Mouse (Mus musculus) thymus, postnatal 36 days (tissue): ENCODE data around the gene Arhgap6.

Experiments
- DNase-seq, 2 experiments: peaks; one replicate each; pipeline ENCODE4 v3.0.0; 2022; ENCODE audit warnings: mixed read lengths in 2 of 2

Gene Arhgap6

DNA sequence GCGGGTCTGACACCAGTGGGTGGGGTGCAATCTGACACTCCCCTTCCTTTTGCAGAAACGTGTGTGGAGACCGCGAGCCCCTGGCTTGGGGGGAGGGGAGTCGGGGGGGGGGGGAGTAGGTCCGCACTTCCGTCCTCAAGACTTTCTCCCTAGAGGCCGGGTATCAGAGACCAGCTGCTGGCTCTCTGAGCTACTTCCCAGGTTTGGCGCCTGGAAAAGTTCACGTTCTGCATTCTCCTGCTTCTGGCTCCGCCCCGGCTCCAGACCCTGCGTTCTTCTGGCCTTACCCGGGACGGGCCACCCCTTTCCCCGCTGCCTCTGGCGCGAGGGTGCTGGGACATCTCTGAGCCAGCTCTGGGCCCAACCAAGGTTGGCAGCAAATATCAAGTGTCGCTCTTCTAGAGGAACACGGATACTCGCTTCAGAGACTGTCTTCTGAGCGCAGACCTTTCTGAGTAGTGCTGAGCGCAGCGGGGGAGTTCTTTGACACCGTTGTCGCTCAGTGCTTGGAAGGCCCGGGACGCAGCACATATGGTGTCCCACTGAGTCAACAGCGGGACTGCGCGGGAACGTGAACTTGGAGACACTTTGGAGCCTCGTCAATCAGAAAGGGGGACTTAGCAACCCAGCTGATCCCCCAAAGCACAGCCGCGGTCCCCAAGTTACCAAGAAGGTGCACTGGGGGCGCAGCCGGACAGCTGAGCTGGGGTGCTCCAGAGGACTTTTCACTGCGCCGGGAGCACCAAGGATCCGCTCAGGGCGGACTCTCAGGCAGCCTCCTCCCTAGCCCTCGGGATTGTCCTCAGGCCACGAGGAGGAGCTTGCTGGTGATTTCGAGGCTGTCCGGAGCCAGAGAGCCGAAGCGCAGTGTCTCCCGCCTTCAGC, at the start of gene Arhgap6:
Gene Arhgap6 (plus strand): TSS at position 126 of the 885 bp plus-strand sequence.
- DNase-seq = peak in 1 of 2 experiments; percentile 2

GRCm38 (mm10) chrX:168747011-168747410, 47.9 kb upstream of the Arhgap6 start:
- DNase-seq = no peak

DNA sequence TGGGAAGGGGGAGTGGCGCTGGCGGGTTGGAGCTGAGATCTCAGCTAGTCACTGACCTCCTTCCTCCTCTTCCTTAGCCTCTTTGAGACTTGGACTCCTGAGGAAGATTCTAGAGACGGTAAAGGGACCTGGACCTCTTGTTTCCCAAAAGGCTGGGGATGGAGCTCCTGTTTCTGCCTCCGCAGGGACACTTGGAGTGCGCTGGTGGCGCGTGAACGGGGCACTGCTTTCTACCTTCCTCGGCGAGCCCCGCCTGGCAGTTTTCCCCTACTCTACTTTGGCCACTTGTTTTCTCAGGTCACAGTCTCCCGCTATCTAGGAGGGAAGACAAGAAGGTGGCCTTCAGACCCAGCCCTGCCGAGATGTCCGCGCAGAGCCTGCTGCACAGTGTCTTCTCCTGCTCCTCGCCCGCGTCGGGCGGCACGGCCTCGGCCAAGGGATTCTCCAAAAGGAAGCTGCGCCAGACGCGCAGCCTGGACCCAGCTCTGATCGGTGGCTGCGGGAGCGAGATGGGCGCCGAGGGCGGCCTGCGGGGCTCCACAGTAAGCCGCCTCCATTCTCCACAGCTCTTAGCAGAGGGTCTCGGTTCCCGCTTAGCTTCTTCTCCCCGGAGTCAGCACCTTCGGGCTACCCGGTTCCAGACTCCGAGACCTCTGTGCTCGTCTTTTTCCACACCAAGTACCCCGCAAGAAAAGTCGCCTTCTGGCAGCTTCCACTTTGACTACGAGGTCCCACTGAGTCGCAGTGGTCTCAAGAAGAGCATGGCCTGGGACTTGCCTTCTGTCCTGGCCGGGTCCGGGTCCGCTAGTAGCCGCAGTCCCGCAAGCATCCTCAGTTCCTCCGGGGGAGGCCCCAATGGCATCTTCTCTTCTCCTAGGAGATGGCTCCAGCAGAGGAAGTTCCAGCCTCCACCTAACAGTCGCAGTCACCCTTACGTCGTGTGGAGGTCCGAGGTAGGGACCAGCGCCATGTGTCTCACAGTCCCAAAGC, 1.3 kb downstream of the Arhgap6 start:
- DNase-seq = peak in 1 of 2 experiments; percentile 3

- DNase-seq = no peak
Measured at GRCm38 (mm10) chrX:168804677-168805076, 9.8 kb downstream of the Arhgap6 start.

GRCm38 (mm10) chrX:168810513-168811265, 15.8 kb downstream of the Arhgap6 start:
- no peak for DNase-seq

- no peak for DNase-seq
Measured at GRCm38 (mm10) chrX:168818858-168819257, 24.0 kb downstream of the Arhgap6 start.

DNA sequence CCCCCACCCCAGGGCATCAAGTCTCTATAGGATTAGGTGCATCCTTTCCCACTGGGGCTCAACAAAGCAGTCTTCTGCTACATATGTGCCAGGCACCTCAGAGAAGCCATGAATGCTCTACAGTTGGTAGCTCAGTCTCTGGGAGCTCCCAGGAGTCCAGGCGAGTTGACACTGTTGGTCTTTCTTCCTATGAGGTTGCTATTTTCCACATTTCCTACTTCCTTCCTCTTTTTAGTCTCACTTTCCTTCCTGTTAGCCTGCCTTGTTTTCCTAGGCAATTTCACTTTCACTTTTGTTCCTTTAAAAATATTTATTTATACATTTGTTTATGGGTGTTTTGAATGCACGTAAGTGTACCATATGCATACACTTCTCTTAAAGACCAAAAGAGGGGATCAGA, 29.3 kb downstream of the Arhgap6 start:
- no peak for DNase-seq

DNA sequence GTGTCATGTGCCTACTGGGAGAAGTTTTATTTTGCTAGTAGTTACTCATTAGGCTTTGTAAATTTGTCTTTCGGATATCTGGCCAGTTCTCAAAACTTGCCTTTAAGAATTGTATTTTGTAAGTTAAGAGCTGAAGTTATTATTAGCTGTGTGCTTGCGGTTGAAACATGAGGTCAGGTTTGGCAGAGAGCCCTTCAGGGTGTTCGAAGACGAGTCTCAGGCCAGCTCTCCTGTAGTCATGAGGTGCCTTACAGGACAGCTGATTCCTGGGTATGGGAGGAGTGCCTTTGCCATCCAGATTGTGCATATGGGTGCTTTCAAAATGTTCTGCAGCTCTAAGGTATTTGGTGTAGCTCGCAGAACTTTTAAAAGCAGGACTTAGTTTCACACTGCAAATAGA, 37.4 kb downstream of the Arhgap6 start:
- no peak for DNase-seq

DNA sequence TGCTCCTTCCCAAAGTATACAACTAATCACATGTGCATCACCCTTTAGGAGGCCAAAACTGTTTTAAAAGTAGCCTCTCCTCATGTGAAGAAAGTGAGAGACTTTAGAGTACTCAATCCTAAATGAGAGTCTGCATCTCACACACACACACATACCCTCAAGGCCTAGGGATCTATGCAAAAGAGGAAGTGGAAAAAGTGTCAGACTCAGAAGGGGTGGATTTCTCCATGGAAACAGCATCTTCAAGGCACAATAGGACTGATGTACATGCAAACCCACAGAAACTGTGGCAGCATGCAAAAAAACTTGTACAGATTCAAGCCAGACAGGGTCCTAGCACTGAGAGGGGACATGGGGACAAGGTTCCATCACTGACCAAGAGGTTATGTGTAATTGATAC, 53.2 kb downstream of the Arhgap6 start:
- no peak for DNase-seq

DNA sequence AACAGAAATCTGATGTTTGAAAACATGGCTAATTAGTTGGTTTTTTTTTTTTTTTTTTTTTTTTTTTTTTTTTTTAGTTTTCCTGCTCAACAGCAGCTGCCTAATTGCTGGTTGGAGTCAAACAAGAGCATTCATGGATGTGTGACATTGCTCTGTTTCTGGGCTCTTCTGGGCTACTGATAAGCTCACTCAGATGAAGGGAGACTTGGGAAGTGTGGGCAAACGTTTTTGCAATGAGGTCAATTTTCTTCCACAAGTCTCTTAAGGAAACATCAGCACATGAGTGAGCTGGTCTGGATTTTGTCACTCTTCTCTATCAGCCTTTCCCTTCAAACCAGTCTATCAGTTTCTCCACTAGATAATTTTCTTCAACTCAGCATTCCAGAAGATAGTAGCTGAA, 79.8 kb downstream of the Arhgap6 start:
- no peak for DNase-seq

DNA sequence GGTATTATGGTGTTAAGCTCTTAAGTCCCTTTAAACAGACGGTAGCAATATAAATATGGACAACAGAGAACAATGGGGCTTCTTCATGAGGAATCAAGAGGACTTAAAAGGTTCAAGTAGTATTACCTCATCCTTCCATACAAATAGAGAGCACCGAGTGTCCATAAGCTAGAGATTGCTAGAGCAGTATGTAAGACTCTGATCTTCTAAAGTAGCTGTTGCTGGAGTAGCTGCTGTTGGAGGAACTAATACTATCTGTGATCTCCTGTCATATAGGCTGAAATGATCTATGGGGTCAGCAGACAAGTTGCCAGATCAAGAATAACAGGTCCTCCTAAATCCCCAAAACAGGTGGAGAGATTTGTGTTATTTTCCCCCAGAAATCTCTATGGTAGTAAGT, 108.7 kb downstream of the Arhgap6 start:
- DNase-seq = no peak

- DNase-seq = no peak
Measured at GRCm38 (mm10) chrX:168904086-168904485, 109.2 kb downstream of the Arhgap6 start.

- DNase-seq = no peak
Measured at GRCm38 (mm10) chrX:168907586-168907985, 112.7 kb downstream of the Arhgap6 start.

DNA sequence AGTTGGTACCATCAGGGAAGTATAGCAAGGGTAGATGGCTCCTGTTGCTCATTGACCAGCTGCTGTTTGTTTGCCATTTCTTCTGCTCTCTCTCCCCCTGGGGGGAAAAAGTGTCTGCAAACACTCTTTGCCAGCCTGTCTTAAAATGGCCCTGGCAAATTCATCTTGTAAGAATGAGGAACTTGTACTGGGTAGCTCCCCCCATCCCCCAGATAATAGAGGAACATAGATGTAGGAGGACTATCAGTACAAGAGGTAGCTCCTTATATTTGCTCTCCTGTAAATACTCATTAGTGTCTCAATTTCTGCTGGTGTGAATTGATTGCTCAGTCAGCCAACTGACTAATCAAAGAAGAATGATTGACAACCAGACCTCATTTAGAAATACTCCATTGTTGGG, 118.6 kb downstream of the Arhgap6 start:
- DNase-seq = no peak

GRCm38 (mm10) chrX:168920942-168921341, 126.0 kb downstream of the Arhgap6 start:
- DNase-seq = no peak

- no peak for DNase-seq
Measured at GRCm38 (mm10) chrX:168932420-168932819, 137.5 kb downstream of the Arhgap6 start.

DNA sequence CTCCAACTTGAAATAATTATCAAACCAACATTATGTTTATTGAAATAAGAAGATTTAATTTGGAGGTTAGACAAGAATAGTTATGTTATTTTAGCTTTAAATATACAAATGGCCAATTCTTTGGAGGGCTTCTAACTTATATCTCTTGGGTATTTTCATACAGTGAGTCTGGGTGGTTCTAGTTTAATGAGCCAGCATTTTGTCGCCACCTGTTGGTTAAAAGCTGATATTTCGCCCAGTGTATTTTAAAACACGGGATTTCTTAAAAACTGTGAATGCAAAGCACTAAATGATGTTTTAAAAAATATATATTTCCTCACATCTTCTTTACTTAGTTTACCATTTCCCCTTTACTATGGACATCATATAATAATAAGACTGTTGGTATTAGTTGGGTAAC, 140.5 kb downstream of the Arhgap6 start:
- DNase-seq = no peak

DNA sequence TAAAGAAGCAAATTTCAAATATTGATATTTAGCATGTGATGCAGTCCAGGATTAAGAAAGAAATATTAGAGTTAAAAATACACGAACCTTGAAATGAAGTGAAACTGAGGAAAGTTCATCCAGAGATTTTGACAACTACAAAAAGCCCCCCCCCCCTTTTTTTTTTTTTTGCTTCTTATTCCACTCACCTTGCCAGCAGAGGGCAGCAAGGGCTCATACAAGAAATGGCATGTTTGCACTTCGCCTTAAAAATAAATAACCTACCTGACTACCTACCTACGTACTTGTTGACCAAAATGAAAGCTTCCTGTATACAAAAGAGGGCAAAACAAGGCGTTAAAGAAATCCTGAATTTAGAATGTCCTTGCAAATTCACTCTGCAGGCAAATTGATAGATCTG, 143.0 kb downstream of the Arhgap6 start:
- no peak for DNase-seq

- DNase-seq = no peak
Measured at GRCm38 (mm10) chrX:168941684-168942083, 146.8 kb downstream of the Arhgap6 start.

DNA sequence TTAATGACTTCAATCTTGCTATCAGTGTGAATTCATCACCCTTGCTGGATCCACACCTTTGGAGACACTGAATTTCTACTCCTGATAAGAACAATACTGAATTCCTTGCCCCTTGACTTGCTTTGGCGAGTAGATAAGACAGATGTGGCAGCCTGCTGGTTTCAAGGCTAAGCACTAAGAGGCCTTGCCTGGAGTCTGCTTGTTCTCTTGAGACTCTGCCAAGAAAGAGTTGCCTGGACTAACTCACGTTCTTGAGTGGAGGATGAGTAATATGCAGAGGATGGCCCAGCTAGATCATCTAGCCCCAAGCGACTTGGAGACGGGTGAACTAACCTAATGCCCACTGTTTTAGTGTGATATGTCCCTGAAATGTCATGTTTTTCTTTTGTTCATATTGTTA, 148.3 kb downstream of the Arhgap6 start:
- DNase-seq = no peak

GRCm38 (mm10) chrX:168975444-168975843, 180.5 kb downstream of the Arhgap6 start:
- DNase-seq = no peak

DNA sequence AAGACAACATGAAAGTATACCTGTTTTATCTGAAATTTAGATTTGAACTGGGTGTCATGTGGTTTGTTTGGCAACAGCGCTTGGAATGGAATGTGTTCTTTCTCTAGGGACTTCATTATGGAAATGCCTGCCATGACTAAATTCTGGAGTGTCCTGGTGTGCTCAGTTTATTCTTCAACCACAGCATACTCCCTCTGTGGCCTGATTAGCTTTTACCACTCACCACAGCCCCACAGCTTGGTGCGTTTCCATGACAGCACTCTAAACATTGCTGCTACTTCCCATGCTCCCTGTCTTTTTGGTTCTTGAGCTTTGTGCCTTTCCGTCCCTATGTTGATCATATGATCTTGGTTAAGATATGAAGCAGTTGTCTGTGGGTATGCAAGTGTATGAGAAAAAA, 182.9 kb downstream of the Arhgap6 start:
- no peak for DNase-seq

GRCm38 (mm10) chrX:168980370-168980769, 185.5 kb downstream of the Arhgap6 start:
- no peak for DNase-seq
